Mouse (Mus musculus): ENCODE data around the gene Gm4353.
A peak's percentile ranks its signal among the peaks of the same experiment; 100 is the strongest.

Gm4353 gene

DNA sequence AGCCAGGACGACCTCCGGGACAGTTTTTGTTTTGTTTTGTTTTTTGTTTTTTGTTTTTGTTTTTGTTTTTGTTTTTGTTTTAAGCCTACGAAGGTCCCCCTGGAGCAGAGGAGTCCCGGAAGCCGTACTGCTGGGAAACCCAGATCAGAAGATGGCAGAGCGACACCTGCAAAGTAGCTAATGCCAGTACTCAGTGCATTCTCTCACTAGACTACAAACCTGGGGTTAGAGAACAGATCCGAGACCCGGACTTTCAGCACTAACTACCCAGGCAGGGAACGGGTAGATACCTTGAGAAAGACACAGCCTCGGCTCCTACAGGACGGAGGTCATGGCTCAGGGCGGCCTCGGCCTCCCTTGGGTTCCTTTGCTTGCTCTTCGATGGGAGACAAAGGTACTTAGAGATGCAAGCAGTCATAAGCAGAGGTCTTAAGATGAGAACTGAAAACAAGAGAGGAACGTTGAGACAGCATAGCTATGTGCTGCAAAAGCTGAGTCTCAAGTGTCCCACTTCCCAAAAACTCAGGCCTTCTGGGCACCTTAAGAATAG, 43.9 kb downstream of the Gm4353 start:
- DNase-seq (ENCODE audit: low spot score) = no peak

DNA sequence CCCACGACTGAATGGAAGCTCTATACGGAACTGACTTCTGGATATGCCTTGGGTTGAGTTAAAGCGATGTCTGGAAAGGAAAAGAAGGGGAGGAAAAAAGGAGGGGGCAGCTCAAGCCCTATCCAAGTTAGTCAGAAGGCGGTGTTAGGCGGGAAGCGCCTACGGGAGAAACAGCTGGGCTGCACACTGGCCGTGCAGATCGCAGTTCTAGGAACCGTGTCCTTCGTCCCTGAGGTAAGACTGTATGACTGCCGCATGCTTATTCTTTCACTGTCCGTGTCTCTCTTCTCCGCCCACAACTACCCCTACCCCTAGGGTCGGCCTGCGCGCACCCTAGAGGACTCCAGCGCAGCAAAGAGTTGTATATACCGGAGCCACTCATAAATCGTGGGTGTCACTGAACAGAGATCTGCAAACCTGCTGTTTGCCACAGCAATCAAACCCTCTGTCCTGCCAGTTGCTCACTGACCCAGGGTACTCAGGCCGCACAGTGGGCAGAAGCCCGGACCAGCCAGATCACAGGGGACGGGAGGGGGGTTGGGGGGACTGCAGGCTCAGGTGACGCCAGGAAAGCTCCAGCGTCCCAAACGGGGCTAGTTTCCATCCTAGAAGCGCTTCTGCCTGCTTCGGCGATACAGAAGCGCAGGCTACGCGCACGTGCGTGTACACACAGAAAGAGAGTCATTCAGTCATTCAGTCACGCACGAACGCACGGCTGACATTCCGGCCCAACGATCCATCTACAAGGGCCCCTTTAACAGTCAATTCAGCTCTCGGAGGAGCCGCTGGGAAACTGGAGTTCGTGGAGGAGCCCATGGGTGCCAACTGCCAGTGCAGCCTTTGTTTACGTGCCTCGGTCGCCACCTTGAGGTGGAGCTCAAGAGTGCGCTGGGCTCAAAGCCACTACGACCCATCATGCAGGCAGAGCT, 44.6 kb downstream of the Gm4353 start:
- DNase-seq (ENCODE audit: low spot score) = peak; percentile 74

DNA sequence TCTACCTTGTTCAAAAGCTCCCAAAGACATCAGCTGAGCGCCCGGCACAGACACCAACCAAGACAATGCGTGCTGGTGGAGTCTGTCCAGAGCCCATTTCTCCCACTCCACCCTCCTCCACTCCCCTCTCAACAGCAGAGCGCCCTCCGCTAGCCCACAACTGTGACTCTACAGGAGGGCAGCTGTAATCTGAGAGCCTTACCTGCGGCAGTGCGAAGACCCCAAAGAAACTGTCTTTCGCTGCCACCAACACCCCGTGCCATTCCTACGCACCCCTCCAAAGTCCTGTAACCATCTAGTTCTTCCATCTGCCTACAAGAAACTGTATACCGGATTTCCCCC, 45.3 kb downstream of the Gm4353 start, which contains the start of gene 1110004F10Rik:
Gene 1110004F10Rik, plus strand, starts transcription at position 202 of the 342 bp plus-strand sequence.
- DNase-seq (ENCODE audit: low spot score) = no peak

DNA sequence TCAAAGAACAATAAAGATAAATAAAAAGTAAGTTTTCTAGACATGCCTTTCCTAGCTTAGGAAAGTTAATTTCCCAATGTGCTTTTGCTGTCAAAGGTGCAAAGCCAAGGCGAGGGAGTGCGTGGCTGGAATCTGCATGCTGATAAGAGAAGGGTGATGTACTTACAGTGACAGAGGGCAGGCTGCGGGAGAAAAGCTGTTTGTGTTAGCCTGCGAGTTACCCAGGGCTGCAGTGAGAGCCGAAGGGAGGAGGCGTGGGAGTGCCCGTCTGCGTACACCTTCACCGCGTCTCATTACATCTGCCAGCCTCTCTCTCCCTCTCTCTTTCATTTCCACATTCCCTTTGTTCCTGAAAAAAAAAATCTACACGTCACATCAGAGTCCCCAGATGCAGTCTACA, 45.9 kb downstream of the Gm4353 start, which contains the start of gene Sox6:
Gene Sox6, minus strand, starts transcription at position 286 of the 400 bp plus-strand sequence.
- DNase-seq (ENCODE audit: low spot score) = no peak

DNA sequence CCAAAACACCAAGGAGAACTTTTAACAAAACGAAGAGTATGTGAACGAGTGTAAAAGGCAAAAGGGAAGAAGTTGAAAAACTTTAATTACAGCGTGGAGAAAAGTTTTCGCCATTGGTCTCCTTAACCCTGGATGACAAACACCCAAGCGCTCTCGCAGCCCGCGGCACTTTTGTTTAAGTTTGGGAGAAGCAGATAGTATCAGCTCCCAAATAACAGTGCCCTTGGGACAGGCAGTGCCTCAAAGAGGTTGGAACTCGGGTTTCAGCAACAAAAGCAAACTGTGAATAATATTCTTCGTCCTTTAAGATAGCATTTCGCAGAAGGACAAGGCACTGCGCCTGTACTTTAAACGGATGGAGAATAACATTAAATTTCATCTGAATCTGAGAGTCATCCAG, 46.4 kb downstream of the Gm4353 start:
- no peak for DNase-seq (ENCODE audit: low spot score)

DNA sequence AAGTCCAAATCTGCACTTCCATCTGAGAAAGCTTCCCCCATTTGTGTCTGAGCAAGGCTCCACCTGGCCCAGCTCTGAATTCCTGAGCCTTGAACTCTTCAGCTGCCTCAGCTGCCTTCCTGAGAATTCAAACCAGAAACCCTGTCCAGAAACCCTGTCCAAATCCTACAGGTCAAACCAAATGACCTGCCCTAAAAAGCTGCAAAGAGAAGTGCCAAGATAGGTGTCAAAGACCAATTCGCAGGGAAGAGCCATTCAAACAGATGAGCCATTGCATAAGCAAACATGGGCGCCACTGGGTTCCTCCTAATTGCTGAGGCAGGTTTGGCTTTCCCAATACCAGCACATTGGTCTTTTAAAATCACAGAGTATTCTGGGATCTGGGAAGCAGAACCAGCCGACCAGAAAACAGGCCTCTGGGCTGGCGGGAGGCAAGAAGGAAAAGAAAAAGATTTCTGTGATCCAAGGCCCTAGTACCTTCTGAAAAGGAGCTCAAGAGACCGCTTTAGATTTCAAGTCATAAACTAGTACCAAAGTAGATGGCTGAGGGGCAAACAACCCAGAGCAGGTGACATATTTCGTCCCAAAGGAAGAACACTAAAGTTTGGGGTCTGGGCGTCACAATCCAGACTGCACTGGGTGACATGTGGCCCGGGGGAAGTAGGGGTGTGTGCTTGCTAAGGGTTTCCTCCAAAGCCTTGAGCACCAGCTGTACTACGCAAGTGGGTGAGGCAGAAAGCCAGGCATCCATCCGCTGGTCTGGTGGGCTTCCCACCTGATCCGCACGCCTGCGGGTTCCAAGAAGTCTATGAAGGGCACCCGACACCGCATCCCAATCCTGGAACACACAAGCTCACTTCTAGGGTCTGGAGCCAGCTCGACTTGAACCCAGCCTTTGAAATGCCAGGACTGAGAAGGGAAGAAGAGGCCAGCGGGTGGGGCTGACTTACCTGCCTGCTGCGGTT, 47.6 kb downstream of the Gm4353 start:
- no peak for DNase-seq (ENCODE audit: low spot score)

DNA sequence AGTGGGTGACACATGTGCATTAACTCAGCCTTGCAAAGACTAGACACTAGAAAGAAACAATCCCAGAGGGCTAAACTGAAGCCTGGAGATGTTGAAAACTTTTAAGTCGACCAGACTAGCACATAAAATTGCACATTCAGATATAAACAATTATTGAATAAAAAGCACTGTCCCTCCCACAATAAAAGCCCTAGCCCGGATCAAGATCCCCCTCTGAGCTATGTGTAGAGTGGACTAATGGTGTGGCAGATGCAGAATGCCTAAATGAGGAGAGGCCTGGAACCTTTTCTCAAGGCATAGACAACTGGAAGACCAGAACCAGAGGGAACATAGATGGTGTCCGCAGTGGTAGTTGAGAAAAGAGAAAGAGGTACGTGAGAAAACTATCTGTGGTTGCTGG, 48.9 kb downstream of the Gm4353 start:
- no peak for DNase-seq (ENCODE audit: low spot score)

DNA sequence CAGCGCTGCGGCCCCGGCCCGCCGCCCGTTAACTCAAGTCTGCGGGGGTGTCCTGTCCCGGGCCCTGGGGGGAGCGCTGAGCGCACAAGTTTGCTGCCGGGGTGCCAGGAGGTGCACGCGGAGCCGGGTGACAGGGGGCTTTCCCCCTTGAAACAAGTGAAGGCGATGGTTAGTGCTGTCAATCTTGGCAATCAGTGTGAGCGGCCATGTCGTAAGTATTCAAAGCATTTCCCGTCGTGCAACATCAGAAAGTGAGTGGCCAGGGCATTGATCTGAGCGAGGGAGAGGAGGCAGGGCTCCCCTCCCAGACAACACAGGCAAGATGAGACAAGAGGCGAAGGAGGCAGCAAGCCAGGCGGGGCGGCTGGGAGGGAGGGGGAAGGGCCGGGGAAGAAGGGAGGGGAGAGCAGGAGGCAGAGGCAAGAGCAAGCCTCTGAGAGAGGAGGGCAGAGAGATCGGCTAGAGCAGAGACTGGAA, 50.1 kb downstream of the Gm4353 start:
- no peak for DNase-seq (ENCODE audit: low spot score)

DNA sequence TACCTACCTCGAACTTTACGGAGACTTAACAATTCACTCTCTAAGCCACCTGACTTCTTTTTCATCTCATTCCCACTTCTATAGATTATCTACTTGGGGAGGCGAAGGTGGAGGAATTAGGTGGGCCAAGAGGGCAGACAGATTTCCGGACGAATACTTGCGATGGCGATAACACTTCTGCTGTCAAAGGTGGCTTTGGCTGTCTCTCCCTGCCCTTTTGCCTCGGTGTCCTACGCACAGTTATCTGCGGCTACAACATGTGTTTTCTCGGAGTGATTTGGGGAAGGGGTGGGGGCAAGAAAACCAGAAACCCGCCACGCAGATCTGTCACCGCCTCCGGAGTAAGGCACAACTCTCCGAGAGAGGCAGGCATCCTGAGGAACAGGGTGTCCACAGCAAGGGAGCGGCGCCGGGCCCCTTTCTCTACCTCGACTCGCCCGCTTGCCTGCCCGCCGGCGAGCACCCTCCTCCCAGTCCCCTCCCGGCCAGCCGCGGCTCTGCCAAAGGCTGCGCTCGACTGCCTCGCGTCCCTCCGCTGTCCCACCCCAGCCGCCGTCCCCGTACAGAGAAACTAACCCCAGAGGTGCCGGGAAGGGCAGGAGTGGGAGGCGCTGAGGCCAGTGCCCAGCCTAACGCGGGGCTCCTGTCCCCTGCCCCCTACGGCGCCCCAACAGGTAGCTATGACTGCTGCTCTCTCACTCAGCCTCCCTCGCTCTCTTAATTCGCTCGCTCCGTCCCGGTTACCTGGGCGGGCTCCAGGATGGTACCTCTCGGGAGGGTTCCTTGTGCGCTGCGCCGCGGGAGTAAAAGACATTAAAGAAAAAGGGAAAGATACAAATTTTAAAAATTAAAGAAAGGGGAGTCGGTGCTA, 50.8 kb downstream of the Gm4353 start:
- DNase-seq (ENCODE audit: low spot score) = no peak
